Mouse (Mus musculus) cortical plate, adult 2 months (tissue): ENCODE measurements at regions not wholly inside any gene's neighbourhood (a gene's known extent, or its start where the extent isn't known, plus 50 kb on each side); places are given as distances from the start of the nearest gene placed in this dataset.

ENCODE experiments used
- CTCF ChIP-seq: fragments of 200-500 bp; IDR thresholded peaks from 2 replicates; pipeline ENCODE4 v1.5.1; 2011; ENCODE audit warnings: mild to moderate bottlenecking, control low read depth, low read length; ENCODE audit not compliant: insufficient read depth; ENCODE audit errors: extremely low read depth
- POLR2A ChIP-seq: fragments of 200-500 bp; IDR thresholded peaks from 2 replicates; pipeline ENCODE4 v1.6.1; 2011; ENCODE audit warnings: mild to moderate bottlenecking, low read length, control low read depth; ENCODE audit not compliant: insufficient read depth; ENCODE audit errors: extremely low read depth

- TF ChIP-seq POLR2A (no peak), CTCF (no peak)
Measured at GRCm38 (mm10) chr3:124075974-124076606, 244.6 kb upstream of the Tram1l1 start.
